Mouse (Mus musculus) liver, adult 2 months (tissue): Measurements from ENCODE around the gene Plgrkt. TPM values are rescaled to one million over a fixed set of nuclear protein-coding genes. Genes with fewer than 3 reads are reported as not detected.
"Not testable (repeated sequence)": the region's sequence is repeated elsewhere in the genome, so short reads cannot be mapped to it uniquely, and the experiment has no call there.

Source experiments
- DNase-seq: peaks from one replicate; pipeline ENCODE4 v3.0.0-alpha.2; 2011; ENCODE audit warnings: low read depth, low spot score; ENCODE audit errors: extremely low read depth
- H3K27ac ChIP-seq: fragments of 200-500 bp; replicated peaks from 2 replicates; pipeline ENCODE4 v1.5.1; 2012; ENCODE audit warnings: low read depth, mild to moderate bottlenecking, control low read depth, inconsistent platforms, low read length; ENCODE audit not compliant: insufficient read depth
- H3K27me3 ChIP-seq: fragments of 200-500 bp; 2 replicates; pipeline ENCODE4 v1.6.1; 2012; ENCODE audit warnings: mild to moderate bottlenecking, moderate library complexity, low read length, inconsistent platforms; ENCODE audit not compliant: control insufficient read depth, insufficient read depth
- H3K36me3 ChIP-seq: fragments of 200-500 bp; 2 replicates; pipeline ENCODE4 v1.6.1; 2012; ENCODE audit warnings: low read length, inconsistent platforms; ENCODE audit not compliant: control insufficient read depth, insufficient read depth
- H3K4me1 ChIP-seq: fragments of 200-500 bp; 2 replicates; pipeline ENCODE4 v1.6.1; 2011; ENCODE audit warnings: low read length; ENCODE audit not compliant: control insufficient read depth, insufficient read depth
- H3K4me3 ChIP-seq: fragments of 200-500 bp; 2 replicates; pipeline ENCODE4 v1.5.1; 2011; ENCODE audit warnings: low read depth, mild to moderate bottlenecking, control low read depth, low read length, moderate library complexity; ENCODE audit not compliant: insufficient read depth
- H3K79me2 ChIP-seq: fragments of 200-500 bp; 2 replicates; pipeline ENCODE4 v1.6.1; 2012; ENCODE audit warnings: inconsistent platforms, mild to moderate bottlenecking, low read length, moderate library complexity; ENCODE audit not compliant: control insufficient read depth, insufficient read depth
- H3K9ac ChIP-seq: fragments of 200-500 bp; 2 replicates; pipeline ENCODE4 v1.6.1; 2012; ENCODE audit warnings: low read depth, mild to moderate bottlenecking, control low read depth, inconsistent platforms, low read length
- CTCF ChIP-seq: fragments of 200-500 bp; IDR thresholded peaks from 2 replicates; pipeline ENCODE4 v1.5.1; 2011; ENCODE audit warnings: low read depth, low read length, control low read depth
- POLR2A ChIP-seq: fragments of 200-500 bp; IDR thresholded peaks from 2 replicates; pipeline ENCODE4 v1.6.1; 2011; ENCODE audit warnings: low read length, control low read depth; ENCODE audit not compliant: insufficient read depth; ENCODE audit errors: extremely low read depth
- WGBS: fragments of 180-500 bp; shearing (Covaris S2); methylation state at CpG from one replicate; pipeline ENCODE4 v1.1.7; 2018; 5-methylcytosine and 5-hydroxymethylcytosine counted together
- polyA plus RNA-seq: library from polyadenylated mRNA; depleted of rRNA; stranded (reverse); fragments of >200 nt; gene quantifications from 2 replicates; pipeline ENCODE4 v1.2.3, GENCODE M21; 2012; rRNA removed
- total RNA-seq: library from RNA; depleted of rRNA; stranded (reverse); fragments of >200 nt; gene quantifications from 2 replicates; pipeline ENCODE4 v1.2.3, GENCODE M21; 2014; rRNA removed

Gene Plgrkt
- total RNA-seq (11.5 and 14.0 TPM in 2 replicates), polyA plus RNA-seq (9.4 and 14.8 TPM in 2 replicates)

- Histone ChIP-seq H3K4me1 (peaks cover 5% of the 10 kb centered on the region), H3K27me3 (no peaks in the 10 kb centered on the region), H3K4me3 (peak within 1 kb of the TSS; percentile 50), H3K27ac (peak within 1 kb of the TSS; percentile 82), H3K79me2 (no peaks in the 10 kb centered on the region), H3K9ac (peak within 1 kb of the TSS; percentile 72), H3K36me3 (no peaks in the 10 kb centered on the region)
- peak; percentile 81 for DNase-seq
- TF ChIP-seq CTCF (no peak), POLR2A (0 out of 2 replicates have a peak, but pooled peaks have one; percentile 11)
- WGBS: under 1% methylated on average over 26 of the region's 26 CpGs
Observed at GRCm38 (mm10) chr19:29366969-29367622, at the start of gene Plgrkt, which contains the start of gene Cd274. Plgrkt (minus strand) TSS chr19:29367390. Cd274 (plus strand) TSS chr19:29367455.

GRCm38 (mm10) chr19:29416393-29416902, 49.3 kb upstream of the Plgrkt start:
- Histone ChIP-seq H3K27ac (no peak overlapping the region), H3K79me2 (no peaks in the 10 kb centered on the region), H3K27me3 (no peaks in the 10 kb centered on the region), H3K9ac (no peak overlapping the region), H3K4me1 (peaks cover 5% of the 10 kb centered on the region), H3K36me3 (no peaks in the 10 kb centered on the region), H3K4me3 (no peak overlapping the region)
- no peak for DNase-seq
- WGBS: 74% methylated on average over 3 of the region's 3 CpGs
- no peak for TF ChIP-seq CTCF
- no peak for TF ChIP-seq POLR2A

GRCm38 (mm10) chr19:29414917-29415316, 47.7 kb upstream of the Plgrkt start:
- H3K27ac ChIP-seq, H3K9ac ChIP-seq, H3K79me2 ChIP-seq: not testable (repeated sequence)

GRCm38 (mm10) chr19:29414513-29414912, 47.3 kb upstream of the Plgrkt start:
- Histone ChIP-seq H3K36me3 (no peaks in the 10 kb centered on the region), H3K9ac (no peak overlapping the region), H3K79me2 (no peaks in the 10 kb centered on the region), H3K4me3 (no peak overlapping the region), H3K4me1 (peaks cover 3% of the 10 kb centered on the region), H3K27ac (no peak overlapping the region), H3K27me3 (no peaks in the 10 kb centered on the region)
- TF ChIP-seq CTCF (no peak), POLR2A (no peak)
- WGBS: 90% methylated on average over 3 of the region's 3 CpGs
- no peak for DNase-seq

More at GRCm38 (mm10) chr19:29414917-29415316, 47.7 kb upstream of the Plgrkt start:
- not testable (repeated sequence) for DNase-seq, H3K36me3 ChIP-seq, H3K27me3 ChIP-seq, H3K4me3 ChIP-seq, H3K4me1 ChIP-seq

GRCm38 (mm10) chr19:29412476-29413420, 45.6 kb upstream of the Plgrkt start:
- WGBS: 77% methylated on average over 6 of the region's 6 CpGs
- Histone ChIP-seq H3K36me3 (no peaks in the 10 kb centered on the region), H3K4me3 (no peak overlapping the region), H3K27me3 (no peaks in the 10 kb centered on the region), H3K4me1 (no peaks in the 10 kb centered on the region; the same call in 1 of the 2 replicates), H3K79me2 (no peaks in the 10 kb centered on the region), H3K27ac (no peak overlapping the region), H3K9ac (no peak overlapping the region)
- TF ChIP-seq POLR2A (no peak), CTCF (no peak)
- peak; percentile 48 for DNase-seq

- Histone ChIP-seq H3K4me1 (no peaks in the 10 kb centered on the region), H3K9ac (no peak within 1 kb of the TSS), H3K27me3 (no peaks in the 10 kb centered on the region), H3K27ac (no peak within 1 kb of the TSS), H3K36me3 (no peaks in the 10 kb centered on the region), H3K79me2 (no peaks in the 10 kb centered on the region), H3K4me3 (no peak within 1 kb of the TSS)
- TF ChIP-seq CTCF (no peak), POLR2A (no peak)
- 89% methylated on average over 4 of the region's 4 CpGs for WGBS
- DNase-seq: no peak
Observed at GRCm38 (mm10) chr19:29410619-29411018, 43.4 kb upstream of the Plgrkt start, which contains the start of gene Pdcd1lg2. Pdcd1lg2 (plus strand) TSS chr19:29410919.
